Mouse (Mus musculus): ENCODE results near the gene Krtap24-1.

DNA sequence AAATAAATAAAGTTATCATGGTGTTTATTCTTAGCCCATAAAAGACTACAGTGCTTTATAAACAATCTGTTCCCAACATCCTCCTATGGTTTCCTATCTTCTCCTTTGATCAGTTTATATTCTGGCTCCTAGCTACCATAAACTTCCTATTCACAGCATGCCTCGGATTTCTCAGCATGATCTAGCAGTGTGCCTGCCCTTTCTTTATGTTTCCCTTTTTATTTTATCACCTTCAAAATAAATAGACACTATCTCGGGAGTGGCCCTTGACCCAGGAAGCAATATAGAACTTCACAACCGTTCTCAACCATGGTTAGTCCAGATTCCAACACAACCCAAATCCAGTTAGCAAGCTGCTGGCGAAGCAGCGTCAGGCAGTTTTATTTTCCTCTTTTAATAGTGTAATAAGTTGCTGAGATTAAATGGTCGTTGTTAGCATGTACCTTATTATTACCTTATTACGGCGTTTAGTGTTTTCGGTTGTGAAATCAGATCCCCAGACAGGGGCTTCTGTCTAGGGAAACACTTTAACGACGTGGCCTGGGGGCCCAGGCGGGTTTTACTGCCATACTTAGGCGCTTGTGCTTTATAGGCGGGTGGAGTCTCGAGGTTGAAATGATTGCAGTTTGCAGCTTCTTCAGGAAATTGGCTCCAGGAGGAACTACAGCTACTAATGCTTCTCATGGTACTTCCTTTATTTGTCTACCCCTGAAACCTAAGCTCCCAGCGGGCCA, 12.4 kb downstream of the Krtap24-1 start:
- TF ChIP-seq CTCF (IDR thresholded peaks at IDR 0.05; ENCODE audit: insufficient read depth, low read depth, low read length) (no peak), POLR2A (IDR thresholded peaks at IDR 0.05; ENCODE audit: insufficient read depth, low read depth, low read length) (no peak)

Data from olfactory bulb, adult 2 months (tissue).